Mouse (Mus musculus) erythroblast, embryonic 14.5 days (primary cell): Measurements from ENCODE around the gene Glmn. TPM values are rescaled to one million over a fixed set of nuclear protein-coding genes. Genes with fewer than 3 reads are reported as not detected.

ENCODE experiments used
- H3K27me3 ChIP-seq: 2 replicates; pipeline ENCODE4 v1.6.1; 2012; ENCODE audit warnings: inconsistent platforms; ENCODE audit not compliant: control insufficient read depth
- H3K36me3 ChIP-seq: 2 replicates; pipeline ENCODE4 v1.6.1; 2012; ENCODE audit warnings: mild to moderate bottlenecking, inconsistent platforms; ENCODE audit not compliant: control insufficient read depth
- H3K4me1 ChIP-seq: 2 replicates; pipeline ENCODE4 v1.6.1; 2012; ENCODE audit warnings: inconsistent platforms; ENCODE audit not compliant: control insufficient read depth
- H3K4me3 ChIP-seq: replicated peaks from 2 replicates; pipeline ENCODE3; 2012; ENCODE audit warnings: moderate library complexity, mild to moderate bottlenecking, inconsistent platforms
- H3K9me3 ChIP-seq: 2 replicates; pipeline ENCODE4 v1.6.1; 2012; ENCODE audit warnings: low read length, inconsistent platforms, mixed read lengths; ENCODE audit not compliant: control insufficient read depth
- GATA1 ChIP-seq: IDR thresholded peaks from 2 replicates; pipeline ENCODE4 v1.6.1; 2012; ENCODE audit warnings: low read length, inconsistent platforms, mixed read lengths
- TAL1 ChIP-seq: IDR thresholded peaks from 3 replicates; pipeline ENCODE4 v1.6.1; 2012; ENCODE audit warnings: low read length, inconsistent platforms, mixed read lengths
- polyA plus RNA-seq: library from polyadenylated mRNA; stranded (reverse); fragments of >175 nt; gene quantifications from 2 replicates; pipeline ENCODE4 v1.2.3, GENCODE M21; 2012

The Glmn gene
- polyA plus RNA-seq, 1 experiment, result 0.14 TPM

GRCm38 (mm10) chr5:107507321-107507720, 90.4 kb downstream of the Glmn start, which contains the start of gene Gm42669:
TSS of gene Gm42669 (plus strand) at chr5:107507621.
- no peak for TF ChIP-seq GATA1
- TF ChIP-seq TAL1, result no peak
- Histone ChIP-seq H3K36me3 (no peaks in the 10 kb centered on the region), H3K9me3 (no peaks in the 10 kb centered on the region), H3K4me3 (no peak within 1 kb of the TSS), H3K27me3 (no peaks in the 10 kb centered on the region), H3K4me1 (no peaks in the 10 kb centered on the region)

DNA sequence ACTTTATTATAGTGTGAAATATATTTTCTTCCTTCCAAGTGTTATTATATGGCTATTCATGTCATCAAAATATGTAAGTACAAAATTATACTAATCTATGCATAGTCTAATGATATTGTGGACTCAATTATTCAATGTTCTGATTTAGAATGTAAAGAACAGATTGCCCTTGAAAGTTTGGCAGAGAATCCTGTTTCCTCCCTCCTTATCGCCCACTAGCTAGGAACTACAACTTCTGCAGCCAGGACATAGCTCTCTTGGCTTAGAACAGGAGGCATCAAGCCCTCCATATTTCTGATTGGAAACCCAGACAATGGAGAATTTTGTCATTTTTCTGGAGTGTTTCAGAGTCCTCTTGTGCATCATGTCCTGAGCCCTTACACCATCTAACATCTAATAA, 96.9 kb downstream of the Glmn start:
- Histone ChIP-seq H3K9me3 (no peaks in the 10 kb centered on the region), H3K27me3 (no peaks in the 10 kb centered on the region), H3K4me1 (no peaks in the 10 kb centered on the region), H3K36me3 (no peaks in the 10 kb centered on the region), H3K4me3 (no peak overlapping the region)
- TF ChIP-seq GATA1 (no peak), TAL1 (no peak)

- H3K9me3 ChIP-seq, result no peaks in the 10 kb centered on the region
- TF ChIP-seq TAL1 (no peak), GATA1 (no peak)
- no peaks in the 10 kb centered on the region for H3K4me1 ChIP-seq
- H3K27me3 ChIP-seq, result no peaks in the 10 kb centered on the region
- H3K4me3 ChIP-seq, result no peak overlapping the region
- no peaks in the 10 kb centered on the region for H3K36me3 ChIP-seq
These were observed 97.7 kb downstream of the Glmn start for GRCm38 (mm10) chr5:107499891-107500535.

Other genes starting within 250 kb of the Glmn start
- not detected in 2 replicates for gene Ephx4, start 195.2 kb downstream of the Glmn start, polyA plus RNA-seq
- not detected in 2 replicates for gene Lpcat2b, start 166.3 kb downstream of the Glmn start, polyA plus RNA-seq
- gene Btbd8, start 159.9 kb downstream of the Glmn start, polyA plus RNA-seq, result 0.04 and 0.11 TPM in 2 replicates
- 0.02 TPM in 1 of 2 replicates, not detected in the other for gene Gm42669, start 90.3 kb downstream of the Glmn start, polyA plus RNA-seq
- gene 1700028K03Rik, start 63.2 kb downstream of the Glmn start, polyA plus RNA-seq, result not detected in 2 replicates
- 0.03 and 0.10 TPM in 2 replicates for gene Rpap2, start 515 bp downstream of the Glmn start, polyA plus RNA-seq
- gene Gfi1, start 128.1 kb upstream of the Glmn start, polyA plus RNA-seq, result 0.07 TPM in 1 of 2 replicates, not detected in the other
- gene Ube2d2b, start 232.2 kb upstream of the Glmn start, polyA plus RNA-seq, result not detected in 2 replicates